Mouse (Mus musculus): ENCODE data around the gene Zfyve9. TPM values are rescaled to one million over a fixed set of nuclear protein-coding genes. Genes with fewer than 3 reads are reported as not detected.

Gene Zfyve9
- 10 to 100 TPM; 58.2 to 61.6 TPM for total RNA-seq (2021)
- long read RNA-seq, experiment 1, full-length matches to known transcripts: 1 of 9 reads
- long read RNA-seq, experiment 1, partial matches to known transcripts: 2 of 9 reads
- long read RNA-seq, experiment 1, other reads (novel, unspliced or antisense): 6 of 9 reads
- long read RNA-seq, experiment 2, partial matches to known transcripts: 1 of 4 reads
- long read RNA-seq, experiment 2, other reads (novel, unspliced or antisense): 3 of 4 reads

DNA sequence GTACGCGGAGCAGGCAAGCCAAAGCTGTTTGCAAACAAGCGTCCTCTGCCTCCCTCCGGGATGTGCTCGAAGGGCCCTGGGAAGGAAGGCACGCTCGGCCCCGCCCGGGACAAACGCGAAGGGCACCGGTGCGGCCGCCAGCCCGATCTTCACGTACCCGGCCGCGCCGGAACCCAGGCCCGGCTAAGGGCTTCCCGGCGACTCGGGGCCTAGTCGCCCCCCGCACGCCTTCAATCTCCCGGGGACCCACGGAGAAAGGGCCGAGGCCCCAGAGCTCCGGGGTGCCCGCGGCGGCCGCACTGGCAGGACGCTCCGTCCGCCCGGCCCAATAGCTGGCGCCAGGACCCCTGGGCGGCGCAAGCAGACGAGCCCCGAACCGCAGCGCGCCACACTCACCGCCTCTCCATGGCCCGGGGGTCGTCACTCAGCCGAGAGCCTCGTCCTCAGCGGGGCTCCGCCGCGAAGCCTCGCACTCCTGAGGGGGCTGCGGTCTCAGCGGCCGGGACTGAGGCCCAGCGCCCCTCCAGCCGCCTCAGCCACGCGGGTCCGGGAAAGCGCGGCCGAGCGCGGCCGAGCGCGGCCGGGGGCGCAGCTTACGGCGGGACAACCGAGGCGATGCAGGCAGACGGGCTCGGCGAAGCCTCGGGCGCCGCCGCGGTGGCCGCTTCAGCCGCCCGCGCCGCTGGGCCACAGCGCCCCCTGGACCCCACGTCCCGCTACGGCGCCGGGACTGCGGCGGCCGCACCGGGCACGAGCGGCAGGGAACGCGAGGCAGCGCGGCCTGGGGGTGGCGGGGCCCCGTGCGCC is at the start of gene Zfyve9:
Zfyve9 (minus strand) TSS at position 742 of the 807 bp plus-strand sequence.
- DNase-seq (ENCODE audit: low spot score): peak; percentile 82

DNA sequence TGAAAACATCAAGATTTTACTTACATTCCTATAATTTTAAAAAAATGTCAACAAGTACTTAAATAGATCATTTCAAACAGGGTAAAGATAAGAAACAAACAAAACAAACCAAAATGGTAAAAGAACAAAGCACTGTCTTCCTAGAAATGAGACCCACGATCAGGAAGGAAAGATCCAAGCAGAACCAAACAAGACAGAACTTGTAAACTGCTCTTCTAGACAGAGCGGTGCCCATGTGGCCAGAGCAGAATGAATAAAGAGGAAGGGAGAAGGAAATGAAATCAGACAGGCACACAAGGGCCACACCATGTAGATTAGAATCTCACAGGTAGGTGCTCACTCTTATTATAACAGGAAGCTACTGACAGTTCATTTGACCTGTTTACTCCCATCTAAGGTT is 46.0 kb upstream of the Zfyve9 start:
- DNase-seq (ENCODE audit: low spot score): no peak

- DNase-seq (ENCODE audit: low spot score): no peak
Observed at GRCm38 (mm10) chr4:108826096-108826495, 45.5 kb upstream of the Zfyve9 start.

DNA sequence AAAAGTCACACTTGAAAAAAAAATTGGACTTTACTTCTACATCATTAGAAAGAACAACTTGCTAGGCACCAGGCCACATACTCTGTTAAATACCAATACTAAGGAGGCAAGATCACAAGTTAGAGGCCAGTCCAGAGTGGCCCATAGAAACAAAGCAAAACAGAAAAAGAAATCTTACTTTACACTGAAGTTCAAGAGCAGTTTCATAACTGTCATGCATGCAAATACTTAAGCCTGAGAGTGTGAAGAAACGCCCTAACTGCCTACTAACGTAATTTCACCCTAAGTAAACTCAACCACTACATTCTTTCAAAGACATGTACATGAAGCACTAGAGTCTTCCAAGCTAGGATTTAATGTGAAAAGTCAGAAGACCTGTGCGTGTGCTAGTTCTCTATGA is 45.1 kb upstream of the Zfyve9 start:
- no peak for DNase-seq (ENCODE audit: low spot score)

DNA sequence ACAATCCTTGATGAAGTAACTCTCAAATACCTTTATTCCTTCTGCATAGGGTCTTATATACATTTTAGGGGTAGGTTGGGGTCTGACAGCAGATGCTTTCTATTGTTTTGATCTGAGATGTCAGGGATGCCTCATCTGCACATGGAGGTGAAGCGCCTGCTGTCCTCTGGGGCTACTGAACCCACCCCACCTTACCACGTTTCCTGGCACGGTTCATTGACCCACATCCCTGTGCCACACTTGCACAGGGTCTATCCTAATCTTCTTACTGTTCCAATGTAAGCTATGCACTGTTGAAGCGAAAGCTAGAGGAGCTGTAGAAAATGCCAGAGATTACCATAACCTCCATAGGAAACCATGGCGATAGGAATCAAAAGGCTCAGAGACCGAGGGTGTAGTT is 31.0 kb upstream of the Zfyve9 start:
- no peak for DNase-seq (ENCODE audit: low spot score)

DNA sequence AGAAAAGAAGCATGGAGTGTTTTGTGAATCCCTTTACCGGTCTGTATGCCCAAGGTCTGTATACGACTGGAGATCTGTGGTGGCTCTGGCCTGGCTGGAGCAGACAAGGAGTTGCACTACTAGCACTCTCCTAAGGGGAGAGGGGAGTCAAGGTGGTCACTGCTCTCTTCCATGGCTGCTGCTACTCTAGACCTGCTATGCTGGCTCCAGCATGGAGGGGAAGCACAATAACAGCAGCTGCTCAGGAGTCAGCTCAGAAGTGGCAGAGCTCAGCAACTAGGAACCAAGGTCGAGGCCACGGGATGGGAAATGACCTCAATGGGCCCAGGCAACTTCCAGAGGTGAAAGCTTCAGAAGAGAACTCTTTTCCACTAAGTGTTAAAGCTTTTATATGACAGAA is 30.5 kb upstream of the Zfyve9 start:
- DNase-seq (ENCODE audit: low spot score): no peak

DNA sequence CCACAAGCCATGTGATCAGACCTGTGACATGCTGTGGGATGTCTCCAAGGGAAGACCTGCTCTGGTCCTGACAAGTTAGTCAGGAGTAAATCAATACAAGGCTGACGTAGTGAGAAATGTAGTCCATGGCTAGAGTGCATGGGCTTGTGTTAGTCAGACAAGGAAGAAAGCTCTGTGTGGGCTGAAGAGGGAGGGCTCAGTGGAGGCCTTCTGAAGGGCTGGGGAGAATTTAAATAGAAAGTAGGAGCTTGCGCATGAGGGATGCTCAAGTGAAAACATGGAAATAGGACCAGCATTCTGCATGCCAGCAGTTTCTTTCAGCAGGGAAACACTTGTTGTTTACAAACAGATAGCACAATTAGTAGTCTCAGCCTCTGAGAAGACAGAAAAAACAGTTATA is 22.9 kb upstream of the Zfyve9 start:
- no peak for DNase-seq (ENCODE audit: low spot score)

DNA sequence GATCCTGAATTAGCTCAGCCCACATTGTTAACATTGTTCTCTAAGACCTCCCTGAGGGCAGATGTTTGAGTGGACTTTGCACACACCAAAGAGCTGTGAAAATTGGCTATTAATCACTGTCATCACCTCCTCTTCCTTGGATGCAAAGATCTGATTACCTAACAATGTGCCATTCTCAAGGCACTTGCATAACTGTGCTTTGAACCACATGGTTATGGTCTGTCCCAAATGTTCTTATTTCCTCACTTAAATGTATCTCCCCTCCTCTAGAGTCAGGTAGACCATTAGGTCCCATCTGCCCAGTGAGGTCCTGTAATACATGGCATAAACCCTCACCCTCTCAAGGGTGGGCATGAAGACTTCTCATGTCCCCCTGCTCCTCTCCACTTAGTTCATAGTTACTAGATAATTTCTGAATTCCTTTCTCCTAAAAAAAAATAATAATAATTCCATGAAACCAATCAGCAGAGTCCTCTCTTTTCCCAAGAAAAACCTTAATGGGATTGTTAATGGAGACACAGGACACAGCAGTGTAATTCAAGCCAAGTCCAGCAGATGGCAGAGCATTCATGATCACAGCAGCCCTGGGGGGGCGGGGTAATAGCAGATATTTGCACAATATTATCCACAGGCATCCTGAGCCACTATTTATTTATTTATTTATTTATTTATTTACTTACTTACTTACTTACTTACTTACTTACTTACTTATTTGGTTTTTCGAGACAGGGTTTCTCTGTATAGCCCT is 17.7 kb upstream of the Zfyve9 start:
- DNase-seq (ENCODE audit: low spot score): peak; percentile 69

GRCm38 (mm10) chr4:108796701-108797100 is 16.1 kb upstream of the Zfyve9 start:
- no peak for DNase-seq (ENCODE audit: low spot score)

GRCm38 (mm10) chr4:108793941-108794340 is 13.3 kb upstream of the Zfyve9 start:
- no peak for DNase-seq (ENCODE audit: low spot score)

- no peak for DNase-seq (ENCODE audit: low spot score)
Observed at GRCm38 (mm10) chr4:108790507-108790906, 9.9 kb upstream of the Zfyve9 start.

DNA sequence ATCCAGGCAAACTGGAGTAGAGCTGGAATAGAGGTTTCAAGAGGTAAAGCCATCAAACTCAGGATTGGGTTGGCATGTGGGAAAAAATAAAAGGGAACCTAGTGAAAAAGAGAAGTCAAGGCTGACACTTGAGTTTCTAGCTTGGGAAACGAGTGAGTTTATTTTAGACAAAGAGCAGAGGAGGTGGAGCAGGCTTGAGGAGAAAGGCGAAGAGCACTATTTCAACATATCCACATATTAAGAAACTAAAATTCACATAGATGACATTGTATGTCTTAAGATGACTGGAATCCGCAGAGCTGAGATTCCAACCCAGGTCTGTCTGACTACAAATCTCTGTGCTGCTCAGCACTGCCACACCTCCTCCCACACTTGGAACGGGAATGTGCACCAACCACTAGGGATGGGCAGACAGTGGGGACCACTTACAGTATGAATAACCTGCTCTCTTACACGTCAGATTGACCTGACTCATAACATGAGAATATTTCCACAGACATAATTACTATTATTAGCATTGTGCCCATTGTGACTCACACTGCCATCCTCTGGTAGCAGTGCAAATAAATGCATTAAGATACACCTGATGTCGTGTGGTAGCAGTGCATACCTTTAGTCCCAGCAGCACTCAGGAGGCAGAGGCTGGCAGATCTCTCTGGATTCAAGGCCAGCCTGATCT is 8.8 kb upstream of the Zfyve9 start:
- DNase-seq (ENCODE audit: low spot score): no peak

GRCm38 (mm10) chr4:108782421-108783085 is 2.0 kb upstream of the Zfyve9 start:
- no peak for DNase-seq (ENCODE audit: low spot score)

DNA sequence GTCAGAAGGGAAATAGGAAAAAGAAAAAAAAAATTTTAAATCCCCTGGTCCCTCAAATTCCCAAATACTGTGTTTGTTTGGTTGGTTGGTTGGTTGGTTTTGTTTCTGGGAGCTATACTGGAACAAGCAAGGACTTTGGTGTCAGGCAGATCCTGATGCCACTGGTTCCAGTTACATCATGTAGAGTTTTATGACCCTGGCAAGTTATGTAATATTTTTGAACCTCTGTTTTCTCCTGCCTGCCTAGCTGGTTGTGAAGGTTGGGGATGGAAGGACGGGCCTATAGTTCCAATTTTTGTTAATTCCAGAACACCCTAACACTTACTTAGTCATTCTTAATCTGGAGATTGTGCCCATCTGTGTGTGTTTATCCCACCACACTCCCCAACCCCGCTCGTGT is 998 bp upstream of the Zfyve9 start:
- DNase-seq (ENCODE audit: low spot score): peak; percentile 38

GRCm38 (mm10) chr4:108780864-108781205 is 237 bp upstream of the Zfyve9 start:
- no peak for DNase-seq (ENCODE audit: low spot score)

DNA sequence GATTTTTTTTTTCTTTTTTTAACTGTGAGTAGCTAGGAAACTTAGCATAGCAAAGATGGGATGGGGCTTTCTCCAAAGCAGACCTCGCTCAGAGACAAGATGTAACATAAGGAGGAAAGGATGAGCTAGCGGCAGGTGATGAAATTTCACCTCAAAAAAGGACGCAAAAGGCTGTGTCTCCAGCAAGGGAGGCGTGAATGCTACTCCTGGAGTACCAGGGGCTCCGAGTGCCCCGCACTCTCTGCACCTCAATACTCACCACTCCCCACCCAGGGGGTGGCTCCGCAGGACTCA is 888 bp downstream of the Zfyve9 start:
- DNase-seq (ENCODE audit: low spot score): no peak

GRCm38 (mm10) chr4:108768527-108768926 is 12.1 kb downstream of the Zfyve9 start:
- no peak for DNase-seq (ENCODE audit: low spot score)

GRCm38 (mm10) chr4:108759583-108759982 is 21.0 kb downstream of the Zfyve9 start:
- no peak for DNase-seq (ENCODE audit: low spot score)

GRCm38 (mm10) chr4:108746160-108746873 is 34.3 kb downstream of the Zfyve9 start:
- DNase-seq (ENCODE audit: low spot score): no peak

DNA sequence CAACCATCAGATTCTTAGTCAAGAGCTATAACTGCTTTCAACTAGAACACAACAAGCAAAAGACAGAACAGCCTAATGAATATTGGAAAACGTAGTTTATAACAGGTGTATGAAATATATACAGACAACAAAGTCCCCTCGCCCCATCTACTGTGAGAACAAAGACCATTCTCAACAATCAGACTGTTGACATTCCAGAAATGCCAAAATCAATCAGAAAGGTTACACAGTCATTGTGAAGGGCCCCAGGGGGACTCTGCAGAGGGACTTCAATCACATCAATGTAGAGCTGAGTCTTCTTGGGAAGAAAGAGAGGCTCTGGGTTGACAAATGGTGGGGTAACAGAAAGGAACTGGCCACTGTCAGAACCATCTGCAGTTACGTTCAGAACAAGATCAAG is 49.0 kb downstream of the Zfyve9 start:
- DNase-seq (ENCODE audit: low spot score): no peak

DNA sequence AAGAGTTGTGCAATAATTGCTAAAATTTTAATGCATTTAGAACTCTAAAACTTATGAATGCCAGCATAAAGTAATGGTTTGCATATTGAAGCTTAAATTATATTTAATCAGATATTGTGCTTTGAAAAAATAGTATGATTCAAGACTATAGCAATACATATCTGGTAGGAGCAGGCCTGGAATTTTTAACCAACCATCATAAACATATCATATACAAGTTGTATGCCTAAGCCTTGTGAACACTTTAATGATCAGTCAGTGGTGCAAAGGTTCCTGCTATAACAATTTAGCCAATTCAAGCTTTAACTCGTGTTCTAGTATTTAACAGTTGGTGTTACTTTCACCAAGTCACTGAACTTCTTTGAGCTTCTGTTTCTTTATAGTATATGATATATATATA is 50.1 kb downstream of the Zfyve9 start:
- DNase-seq (ENCODE audit: low spot score): no peak
